Mouse (Mus musculus) lung, postnatal 0 days (tissue): ENCODE measurements around the gene Cbr2.

Experiments
- CTCF ChIP-seq: IDR thresholded peaks from 2 replicates; pipeline ENCODE4 v1.5.1; 2016; ENCODE audit warnings: antibody characterized with exemption, mild to moderate bottlenecking
- EP300 ChIP-seq: IDR thresholded peaks from 2 replicates; pipeline ENCODE4 v1.6.1; 2016; ENCODE audit warnings: antibody characterized with exemption, mild to moderate bottlenecking, control low read depth

- no peak for TF ChIP-seq CTCF
- no peak for TF ChIP-seq EP300
These were observed 19.7 kb upstream of the Cbr2 start for GRCm38 (mm10) chr11:120751606-120752005.
